Mouse (Mus musculus) Muller cell, postnatal 12 days (primary cell): ENCODE data around the gene Gm33543.

Experiments used
- DNase-seq: peaks from one replicate; pipeline ENCODE4 v3.0.0-alpha.2; 2015; ENCODE audit errors: inconsistent ontology term

Gene Gm33543

DNA sequence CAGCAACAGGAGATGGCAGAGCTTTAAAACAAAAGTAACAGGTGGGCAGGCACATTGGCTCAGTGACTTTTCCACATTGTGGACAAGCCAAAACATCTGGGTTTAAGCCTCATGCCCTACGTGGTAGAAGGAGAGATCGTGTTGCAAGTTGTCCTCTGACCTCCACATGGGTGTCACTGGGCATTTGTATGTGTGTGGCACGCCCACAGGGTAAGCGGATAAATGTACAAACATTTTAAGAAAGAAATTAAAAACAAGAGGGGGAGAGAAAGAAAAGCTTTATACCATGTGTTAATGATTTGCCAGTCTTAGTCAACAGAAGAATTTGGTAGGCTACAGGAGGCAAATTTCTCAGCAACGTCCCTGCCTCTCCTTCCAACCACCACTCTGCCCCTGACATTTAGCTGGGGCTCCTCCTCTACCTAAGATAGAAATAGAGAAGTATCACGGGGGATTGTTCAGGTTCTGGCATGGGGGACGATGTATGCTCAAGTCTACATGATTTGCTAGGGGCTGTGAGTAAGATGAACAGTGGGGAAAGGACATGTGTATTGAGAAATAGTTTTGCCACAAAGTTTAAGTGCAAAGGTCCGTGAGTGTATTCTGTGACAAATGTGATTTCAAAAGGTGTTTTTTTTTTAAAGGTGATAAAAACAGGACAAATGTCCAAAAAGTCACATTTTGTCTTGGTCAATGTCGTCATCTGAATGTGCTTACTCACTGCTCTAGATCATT lies 6.0 kb downstream of the Gm33543 start:
- no peak for DNase-seq

DNA sequence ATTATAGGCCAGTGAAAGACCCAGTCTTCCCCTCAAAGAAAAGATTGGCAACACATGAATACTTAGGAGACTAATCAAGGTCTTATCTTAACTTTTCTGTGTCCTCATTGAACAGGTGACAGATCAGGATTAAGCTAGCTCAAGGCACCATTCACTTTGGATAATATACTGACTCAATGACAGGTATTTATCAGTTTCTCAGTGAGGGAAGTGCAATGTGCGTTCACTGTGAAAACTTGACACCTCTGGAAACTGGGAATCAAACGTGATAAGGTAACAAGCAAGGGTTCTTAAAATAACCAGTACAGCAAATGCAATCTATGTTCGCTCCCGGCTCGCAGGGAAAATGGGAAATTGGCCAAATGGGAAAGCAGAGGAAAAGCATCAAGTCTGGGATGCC lies 11.8 kb downstream of the Gm33543 start:
- DNase-seq, result no peak

DNA sequence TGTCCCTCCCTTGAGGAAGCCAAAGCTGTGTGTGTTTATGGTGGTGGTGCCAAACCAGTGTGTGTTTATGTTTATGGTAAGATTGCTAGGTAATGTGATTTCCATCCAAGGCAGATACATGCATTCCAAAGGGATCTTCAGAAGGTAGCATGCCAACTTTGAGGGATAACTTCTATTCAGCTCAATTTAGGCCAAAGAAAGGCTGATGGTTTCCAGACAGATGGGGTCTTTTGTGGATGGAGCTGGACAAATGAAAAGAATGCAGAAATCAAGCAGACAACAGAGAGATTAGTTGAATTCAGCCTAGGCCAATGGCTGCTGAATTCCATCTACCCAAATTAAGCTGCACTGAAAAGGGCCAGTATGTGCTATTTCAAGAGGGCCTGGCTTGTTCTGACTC lies 13.3 kb downstream of the Gm33543 start:
- peak; percentile 91 for DNase-seq

DNA sequence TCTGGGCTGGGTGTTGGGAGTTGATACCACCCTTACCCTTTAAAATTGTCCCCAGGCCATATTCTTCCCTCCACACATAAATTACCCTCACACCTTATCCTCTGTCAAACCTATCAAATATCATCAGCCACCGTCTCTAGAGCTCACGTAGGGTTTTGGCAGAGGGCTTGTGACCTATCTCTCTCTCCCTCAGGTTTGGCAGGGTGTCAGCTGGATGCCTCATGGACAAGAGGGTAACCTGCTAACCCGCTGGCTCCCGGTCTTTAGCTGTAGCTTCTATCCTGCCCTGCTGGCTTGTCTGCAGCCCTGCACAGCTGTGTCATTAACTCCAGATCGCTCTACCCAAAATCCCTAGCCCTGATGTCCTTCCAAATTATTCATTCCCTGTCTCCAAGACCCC lies 14.4 kb downstream of the Gm33543 start:
- no peak for DNase-seq

DNA sequence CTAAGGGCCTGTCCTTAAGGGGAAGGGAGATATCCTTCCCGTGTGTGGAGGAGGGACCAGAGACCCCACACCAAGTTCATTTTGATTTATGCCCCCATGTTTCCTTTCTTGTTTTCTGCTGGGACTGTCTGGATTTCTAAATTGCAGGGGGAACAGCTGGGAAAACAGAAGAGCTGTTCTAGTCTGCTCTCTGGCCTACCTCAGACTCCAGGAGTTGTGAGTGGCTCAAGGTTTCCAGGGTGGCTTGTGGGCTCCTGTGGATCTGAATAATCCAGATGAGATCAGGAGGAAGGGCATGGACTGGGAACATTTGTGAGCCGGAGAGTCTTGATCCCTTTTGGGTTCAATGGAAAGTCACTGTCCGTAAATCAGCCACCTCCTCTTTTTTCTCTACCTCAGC lies 17.1 kb downstream of the Gm33543 start:
- DNase-seq, result no peak

DNA sequence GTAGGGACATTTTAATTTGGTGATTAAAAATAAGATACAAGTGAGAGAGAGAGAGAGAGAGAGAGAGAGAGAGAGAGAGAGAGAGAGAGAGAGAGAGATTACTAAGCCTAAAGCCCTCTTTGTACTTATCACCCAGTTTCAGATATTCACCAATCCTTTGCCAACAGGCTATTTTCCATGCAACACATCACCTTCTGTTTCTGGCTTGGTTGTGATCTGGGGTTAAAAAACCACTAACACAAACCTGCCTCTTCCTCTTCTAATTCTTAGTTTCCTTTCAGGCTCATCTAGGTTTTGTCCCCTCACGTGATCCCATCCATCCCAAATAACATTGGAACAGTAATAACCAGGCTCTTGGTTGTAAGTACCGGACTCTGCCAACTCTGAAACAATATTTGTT lies 24.2 kb downstream of the Gm33543 start:
- no peak for DNase-seq

DNA sequence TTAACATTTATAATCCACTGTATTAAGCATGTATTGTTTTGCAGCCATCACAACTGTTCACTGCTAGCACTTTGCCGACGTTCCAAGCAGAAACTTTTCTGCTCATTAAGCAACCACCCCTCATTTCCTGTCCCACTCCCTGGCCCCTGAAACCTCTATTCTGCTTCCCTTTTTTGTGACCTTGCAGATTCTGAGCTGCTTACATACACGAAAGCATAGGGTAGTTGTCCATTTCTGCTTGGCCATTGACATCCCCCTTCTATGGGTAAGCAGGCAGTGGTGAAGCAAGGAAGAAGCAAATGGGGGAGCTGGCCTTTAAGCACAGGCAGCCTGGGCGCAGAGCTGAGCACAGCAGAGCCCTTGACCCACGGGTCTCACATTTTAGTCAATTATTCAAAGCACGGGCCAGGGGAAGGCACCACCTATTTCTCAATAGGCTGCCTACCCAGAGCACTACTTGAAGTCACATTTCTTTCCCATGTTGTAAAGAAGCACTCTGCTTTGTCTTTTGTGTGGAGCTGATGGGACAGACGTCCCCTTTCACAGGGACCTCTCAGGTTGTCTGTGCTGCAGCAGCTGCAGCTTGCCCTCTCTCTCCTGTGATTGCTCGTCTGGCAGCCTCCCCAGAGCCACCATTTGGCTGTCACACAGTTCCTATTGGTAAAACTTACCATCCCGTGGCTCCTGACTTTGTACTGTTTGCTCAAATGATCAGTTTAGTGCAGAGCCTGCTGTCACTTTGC lies 25.1 kb downstream of the Gm33543 start:
- DNase-seq, result peak; percentile 50

DNA sequence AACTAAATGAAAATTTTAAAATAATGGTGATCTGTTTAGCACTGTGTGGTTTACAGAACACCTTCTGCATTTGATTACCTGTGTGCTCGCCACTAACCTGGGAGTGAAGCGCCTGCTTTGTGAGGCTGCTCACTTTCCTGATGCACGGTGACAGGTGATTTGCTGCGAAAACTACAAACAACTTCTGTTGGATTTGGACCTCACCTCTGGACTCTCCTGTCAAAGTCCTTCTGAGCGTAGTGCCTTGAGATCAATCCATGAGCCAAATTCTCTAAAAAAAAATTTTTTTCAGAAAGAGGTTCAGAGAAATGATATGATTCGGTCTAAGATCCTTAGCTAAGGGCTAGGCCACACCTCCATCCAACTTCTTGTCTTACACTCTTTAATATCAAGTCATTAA lies 28.4 kb downstream of the Gm33543 start:
- no peak for DNase-seq

DNA sequence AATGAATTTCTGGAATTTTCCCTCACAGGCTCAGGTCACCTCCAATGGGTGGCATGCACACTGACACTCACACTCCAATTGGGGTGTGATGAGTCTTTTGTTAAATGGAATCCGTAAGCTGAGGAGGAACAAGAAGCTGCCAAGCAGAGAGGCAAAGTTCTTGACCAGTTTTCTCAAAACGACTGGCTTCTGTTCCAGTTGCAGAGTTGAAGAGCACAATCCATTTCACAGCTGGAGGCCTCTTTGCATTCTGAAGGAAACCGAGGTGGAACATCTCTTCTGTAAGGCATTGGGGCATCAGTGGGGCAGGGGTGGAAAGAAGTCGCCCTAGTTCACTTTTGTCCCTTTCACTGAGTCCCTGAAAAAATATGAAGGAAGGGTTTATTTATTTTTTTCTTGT lies 30.9 kb downstream of the Gm33543 start:
- DNase-seq, result no peak

DNA sequence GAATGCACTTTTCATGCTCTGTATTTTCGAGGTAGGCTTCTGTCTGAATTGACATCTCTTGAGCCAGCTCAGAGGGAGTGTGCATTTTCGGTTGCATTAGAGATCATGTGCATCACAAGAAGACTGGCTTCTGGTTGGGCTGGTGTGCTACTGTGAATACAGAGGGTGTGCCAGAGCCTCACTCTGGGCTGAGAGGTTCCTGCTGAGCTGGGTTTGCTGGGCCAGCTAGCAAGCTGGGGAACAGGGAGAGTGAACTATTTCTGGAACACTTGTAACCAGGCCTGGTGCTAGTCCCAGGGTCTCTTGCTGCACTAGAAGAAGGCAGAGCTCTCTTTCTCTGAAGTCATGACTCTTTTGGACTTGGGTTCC lies 41.3 kb downstream of the Gm33543 start:
- no peak for DNase-seq

DNA sequence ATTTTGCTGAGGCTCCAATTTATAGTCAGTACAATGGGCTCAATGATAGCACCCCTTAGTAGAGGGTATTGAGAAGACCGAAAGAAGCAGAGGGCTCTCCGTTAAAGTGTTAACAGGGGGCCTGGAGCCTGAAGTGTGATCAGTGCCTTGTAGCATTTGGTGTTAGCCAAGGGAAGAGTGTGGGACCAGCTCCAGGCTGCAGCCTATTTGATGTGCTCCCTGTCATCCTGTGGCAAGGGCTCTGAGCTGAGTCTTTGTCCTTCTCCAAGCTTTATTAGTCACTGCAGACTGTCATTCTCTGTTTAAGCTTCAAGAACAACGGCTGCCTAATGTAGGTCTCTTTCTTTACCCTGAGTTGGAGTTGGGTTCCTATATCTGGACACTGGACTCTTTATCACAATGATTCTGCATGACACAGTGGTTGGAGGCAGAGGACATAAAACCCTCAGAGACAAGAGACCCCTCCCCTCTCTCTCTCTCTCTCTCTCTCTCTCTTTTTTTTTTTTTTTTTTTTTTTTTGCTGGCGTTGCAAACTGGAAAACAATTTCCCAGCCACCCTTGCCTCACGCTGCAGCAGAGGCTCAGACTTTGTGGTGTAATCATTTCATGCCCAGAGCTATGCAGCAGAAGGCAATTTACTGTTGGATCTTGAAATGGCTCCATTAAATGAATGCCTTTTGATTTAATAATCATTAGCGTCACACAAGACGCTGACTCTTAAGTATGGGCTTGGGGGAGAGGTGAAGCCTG lies 41.9 kb downstream of the Gm33543 start:
- peak; percentile 82 for DNase-seq

DNA sequence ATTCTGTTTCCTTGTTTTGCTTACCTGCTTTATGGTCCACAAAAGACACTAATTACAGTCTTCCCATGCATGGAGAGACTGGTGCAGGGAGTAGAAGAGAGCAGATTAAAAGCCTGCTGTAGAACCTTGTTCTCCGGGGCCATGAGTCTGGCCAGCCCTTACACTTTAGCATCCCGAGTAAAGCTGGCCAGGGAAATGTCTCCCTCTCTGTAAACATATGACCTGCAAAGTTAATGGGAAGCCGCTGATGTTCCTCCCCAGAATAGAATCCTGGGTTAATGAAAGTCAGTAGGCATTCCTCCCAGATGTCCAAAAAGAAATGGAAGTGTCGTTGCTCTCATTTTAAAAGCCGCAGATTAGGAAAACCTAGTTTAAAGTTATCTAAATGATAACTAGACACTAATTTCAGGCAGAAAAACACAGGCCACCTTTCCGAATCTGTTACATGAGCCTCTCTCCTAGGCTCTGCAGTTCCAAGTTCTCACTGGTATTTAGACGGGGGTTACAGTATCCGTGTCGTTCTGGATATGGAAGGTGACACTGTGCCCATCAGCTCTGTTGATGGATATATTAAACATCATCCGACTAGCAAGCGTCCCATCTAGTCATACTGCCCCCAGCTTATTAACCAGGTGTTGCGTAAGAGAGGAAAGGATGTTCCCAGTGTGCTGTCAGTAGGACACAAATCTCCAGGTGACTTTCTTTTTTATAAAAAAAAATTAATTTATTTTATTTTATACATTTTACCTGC lies 44.9 kb downstream of the Gm33543 start:
- no peak for DNase-seq

DNA sequence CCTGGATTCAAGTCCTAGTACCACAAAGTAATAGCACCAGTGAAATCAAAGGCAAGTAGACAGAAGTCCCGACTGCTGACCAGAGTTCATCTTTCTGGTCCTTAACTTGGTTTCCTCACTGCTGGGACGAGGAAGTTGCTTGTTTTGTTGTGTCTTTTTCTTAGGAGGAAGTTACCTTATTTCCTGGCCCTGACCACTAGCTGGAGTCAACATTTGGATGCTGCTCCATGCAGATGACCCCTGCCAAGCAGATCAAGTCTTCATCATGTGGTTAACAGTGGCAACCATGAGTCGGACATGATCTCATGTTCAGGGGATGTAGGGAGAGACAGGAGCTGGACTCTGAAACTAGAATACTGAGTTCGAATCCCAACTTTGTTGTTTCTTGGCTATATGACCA lies 47.2 kb downstream of the Gm33543 start:
- DNase-seq, result no peak

DNA sequence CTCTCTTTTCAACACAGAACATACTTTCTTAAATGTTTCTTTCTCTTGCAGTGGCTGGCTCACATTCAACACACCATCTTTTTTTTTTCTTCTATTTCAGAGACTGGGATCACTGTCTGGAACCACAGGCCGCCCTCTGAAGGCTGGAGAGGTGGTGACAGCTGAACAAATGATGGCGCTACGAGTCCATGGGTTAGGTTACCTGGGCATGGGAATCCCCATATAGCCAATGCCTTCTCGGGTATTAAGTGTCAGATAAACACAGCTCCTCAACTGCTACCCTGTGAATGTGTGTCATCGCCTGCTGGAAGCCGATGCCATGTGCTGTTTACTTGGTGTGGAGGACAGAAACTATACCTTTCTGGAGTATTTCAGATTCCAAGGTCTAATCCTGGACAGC lies 48.0 kb downstream of the Gm33543 start:
- no peak for DNase-seq

DNA sequence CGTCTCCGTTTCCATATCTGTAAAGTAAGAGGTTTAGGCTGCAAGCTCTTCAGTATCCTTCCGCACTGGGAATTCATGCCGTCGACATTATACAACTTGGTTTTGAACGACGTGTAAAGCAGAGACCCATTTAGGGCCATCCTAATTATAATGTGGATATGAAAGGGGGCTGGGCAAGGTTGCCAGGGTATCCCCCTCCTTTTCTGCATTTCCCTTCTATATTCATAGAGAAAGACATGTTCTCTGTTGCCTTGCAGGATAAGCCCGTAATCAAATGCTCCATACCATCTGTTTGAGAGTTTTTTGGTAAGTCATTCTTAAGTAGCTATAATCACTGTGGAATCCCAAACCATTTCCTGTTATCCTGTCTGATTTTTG lies 51.3 kb downstream of the Gm33543 start:
- DNase-seq, result no peak

DNA sequence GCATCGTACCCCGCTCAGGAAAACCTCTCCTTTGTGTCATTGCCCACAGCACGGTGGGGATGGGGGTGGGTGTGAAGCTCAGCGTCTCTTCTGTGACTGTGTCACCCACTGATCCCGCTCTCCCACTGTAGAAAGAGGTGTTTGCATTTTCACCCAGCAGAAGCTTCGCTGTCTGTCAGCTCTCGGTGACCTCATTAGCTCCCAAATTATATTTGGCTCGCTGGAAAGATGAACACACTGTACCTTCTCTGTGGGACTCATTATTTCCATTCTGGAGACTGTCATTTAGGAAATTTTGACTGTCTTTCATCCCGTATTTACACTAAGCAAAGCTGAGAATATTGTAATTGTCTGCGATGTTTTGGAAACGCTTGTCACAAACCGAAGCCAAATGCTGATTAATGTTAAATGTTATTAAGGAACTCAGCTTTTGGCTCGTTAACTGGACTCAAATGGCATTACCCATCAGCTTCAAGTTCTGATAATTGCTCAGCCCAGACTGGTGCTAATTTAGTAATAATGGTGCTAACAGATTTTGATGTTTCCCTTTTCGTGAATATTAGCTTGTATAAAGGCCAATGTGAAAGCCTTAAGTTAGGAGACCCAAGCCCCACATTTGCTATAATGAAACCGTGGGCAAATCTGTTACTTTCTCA lies 51.8 kb downstream of the Gm33543 start:
- peak; percentile 92 for DNase-seq

DNA sequence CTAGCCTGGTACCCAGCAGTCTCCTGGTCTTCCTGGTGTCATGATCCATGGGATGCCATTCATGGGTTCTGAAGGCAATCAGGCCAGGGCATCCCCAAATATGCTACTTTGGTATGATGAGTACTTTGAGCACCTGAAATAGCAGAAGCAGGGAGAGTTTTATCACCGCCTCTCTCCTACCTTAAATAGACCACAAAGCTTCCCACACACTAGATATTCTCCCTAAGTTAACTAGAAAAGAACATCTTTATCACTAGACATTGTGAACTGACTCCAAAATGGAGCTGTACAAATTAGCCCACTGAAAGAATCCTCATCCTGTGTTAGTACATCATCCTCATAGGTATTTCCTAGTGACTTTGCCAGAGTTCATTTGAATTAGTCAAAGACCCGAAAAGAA lies 55.6 kb downstream of the Gm33543 start:
- no peak for DNase-seq

DNA sequence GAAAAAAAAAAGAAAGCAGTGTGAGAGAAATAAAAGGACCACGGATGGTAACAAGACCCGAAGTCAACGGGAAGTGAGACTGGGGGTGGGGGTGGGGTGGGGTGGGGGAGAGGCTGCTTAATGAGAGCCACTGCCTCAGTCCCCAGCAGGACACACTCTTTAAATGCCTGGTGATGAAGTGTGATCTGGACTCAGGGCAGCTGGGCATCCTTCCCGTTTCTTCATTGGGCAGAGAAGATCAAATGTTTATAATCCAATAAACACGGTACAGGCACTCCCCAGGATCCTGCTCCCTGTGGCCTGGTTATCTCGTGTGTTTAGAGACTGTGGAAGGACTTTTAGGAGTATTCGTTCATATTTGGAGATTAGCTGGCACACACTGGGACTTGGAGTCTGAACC lies 57.9 kb downstream of the Gm33543 start:
- no peak for DNase-seq

DNA sequence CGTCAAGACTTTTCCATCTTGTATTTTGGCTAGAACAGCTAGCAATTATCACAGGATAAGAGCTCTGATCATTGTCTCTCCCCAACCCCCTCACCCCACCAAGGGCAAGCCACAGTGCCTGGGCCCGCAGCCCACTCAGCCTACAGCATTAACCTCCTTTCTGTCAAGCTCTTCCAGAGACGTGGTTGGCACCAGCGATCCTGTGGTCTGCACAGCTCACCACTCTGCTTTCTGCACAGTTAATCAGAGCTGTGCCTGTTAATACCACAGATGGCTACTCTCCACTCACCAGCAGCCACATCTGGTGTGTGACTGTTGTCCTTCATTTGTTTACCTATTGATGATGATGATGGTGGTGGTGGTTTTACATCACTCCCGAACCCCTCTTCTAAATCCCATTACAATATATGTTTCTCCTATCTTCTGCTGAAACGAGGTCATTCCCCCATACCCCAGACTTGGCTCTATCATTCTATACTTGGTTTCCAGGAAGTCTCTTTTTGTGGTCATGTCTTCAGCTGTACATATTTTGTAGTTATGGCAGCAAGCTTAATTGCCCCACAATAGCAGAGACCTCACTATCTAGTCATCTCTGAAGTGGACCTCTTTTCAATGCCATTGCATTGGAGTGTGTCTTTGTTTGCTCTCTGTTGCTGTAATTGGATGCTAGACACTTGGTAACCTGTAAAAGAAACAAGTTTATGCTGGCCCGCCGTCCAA lies 61.7 kb downstream of the Gm33543 start:
- peak; percentile 92 for DNase-seq

DNA sequence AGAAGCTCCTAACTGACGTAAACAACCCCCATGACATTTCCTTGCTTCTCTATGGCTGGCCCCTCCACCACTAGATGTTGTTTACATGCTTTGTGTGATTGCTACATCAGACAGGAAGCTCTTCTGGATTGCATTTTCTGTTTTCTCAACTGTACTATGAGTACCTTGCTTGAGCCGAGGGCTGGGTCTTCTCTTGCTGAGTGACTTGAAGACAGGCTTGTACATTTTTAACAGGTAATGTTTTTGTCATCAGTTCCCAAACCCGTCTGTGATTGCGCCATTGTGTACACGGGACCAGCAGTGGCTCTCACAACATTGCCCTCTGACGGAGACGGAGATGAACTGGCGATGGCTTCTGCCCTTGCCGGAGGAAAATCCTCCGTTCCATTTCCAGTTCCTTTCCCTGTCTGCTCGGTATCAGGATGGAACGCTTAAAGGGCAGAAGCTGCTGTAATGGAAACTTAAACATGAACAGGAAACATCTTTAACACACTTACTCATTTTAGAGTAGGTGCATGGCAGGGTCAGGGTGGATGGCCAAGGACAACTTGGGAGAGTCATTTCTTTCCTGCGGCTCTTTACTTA lies 62.8 kb downstream of the Gm33543 start:
- DNase-seq, result no peak

DNA sequence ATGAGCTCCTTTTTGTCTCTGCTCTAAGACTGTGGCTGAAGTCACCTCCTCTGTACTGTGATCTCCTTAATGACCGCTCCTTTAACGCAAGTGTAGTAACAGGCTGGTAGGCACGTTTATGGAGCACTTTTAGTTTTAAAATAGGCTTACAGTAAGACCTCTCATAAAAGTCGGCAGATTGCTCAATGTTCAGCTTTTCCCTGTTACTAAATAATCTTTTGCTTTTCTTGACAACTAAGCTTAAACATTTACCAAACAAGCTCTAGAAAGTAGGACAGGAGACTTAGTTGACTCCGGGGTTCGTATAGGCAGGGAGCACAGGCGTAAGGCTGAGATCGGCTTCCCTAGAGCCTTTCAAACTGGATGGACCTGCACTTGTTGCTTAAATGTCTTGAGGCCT lies 64.1 kb downstream of the Gm33543 start:
- DNase-seq, result no peak
